Mouse (Mus musculus) MEL (cell line): ENCODE data around the gene Hoxd10.

Source experiments
- BHLHE40 ChIP-seq: IDR thresholded peaks from 2 replicates; pipeline ENCODE4 v1.6.1; 2012; ENCODE audit warnings: low read depth, mild to moderate bottlenecking, inconsistent platforms, low read length, improper control_type of control experiment, borderline replicate concordance
- CTCF ChIP-seq, 3 experiments: IDR thresholded peaks in 2 of 3; conservative IDR thresholded peaks in 1 of 3; 2 replicates each; pipeline ENCODE4 v1.5.1; 2011 to 2012; ENCODE audit warnings: low read length in 3 of 3, low read depth in 2 of 3, mild to moderate bottlenecking in 2 of 3, improper control_type of control experiment in 1 of 3, inconsistent platforms in 1 of 3, mixed read lengths in 1 of 3, moderate library complexity in 1 of 3; ENCODE audit not compliant: control insufficient read depth in 1 of 3, insufficient read depth in 1 of 3, poor library complexity in 1 of 3, severe bottlenecking in 1 of 3
- EP300 ChIP-seq, 2 experiments: IDR thresholded peaks; 2 replicates each; pipeline ENCODE4 v1.6.1; 2011; ENCODE audit warnings: improper control_type of control experiment in 2 of 2, low read length in 2 of 2, low read depth in 1 of 2, mild to moderate bottlenecking in 1 of 2
- JUND ChIP-seq: IDR thresholded peaks from 2 replicates; pipeline ENCODE4 v1.6.1; 2011; ENCODE audit warnings: low read depth, mild to moderate bottlenecking, improper control_type of control experiment, low read length
- MAZ ChIP-seq: IDR thresholded peaks from 2 replicates; pipeline ENCODE4 v1.6.1; 2012; ENCODE audit warnings: low read depth, mild to moderate bottlenecking, inconsistent platforms, low read length, improper control_type of control experiment
- NELFE ChIP-seq: IDR thresholded peaks from 2 replicates; pipeline ENCODE4 v1.6.1; 2011; ENCODE audit warnings: low read depth, low read length, improper control_type of control experiment
- RAD21 ChIP-seq: IDR thresholded peaks from 2 replicates; pipeline ENCODE4 v1.6.1; 2011; ENCODE audit warnings: mild to moderate bottlenecking, low read depth, low read length, improper control_type of control experiment
- TCF12 ChIP-seq: IDR thresholded peaks from 2 replicates; pipeline ENCODE4 v1.6.1; 2014; ENCODE audit warnings: low read depth, mild to moderate bottlenecking, inconsistent platforms, low read length, improper control_type of control experiment, moderate library complexity
- UBTF ChIP-seq: IDR thresholded peaks from 2 replicates; pipeline ENCODE4 v1.6.1; 2012; ENCODE audit warnings: low read depth, mild to moderate bottlenecking, inconsistent platforms, low read length, improper control_type of control experiment, moderate library complexity, borderline replicate concordance; ENCODE audit not compliant: insufficient read depth
- ZMIZ1 ChIP-seq: IDR thresholded peaks from 2 replicates; pipeline ENCODE4 v1.6.1; 2012; ENCODE audit warnings: low read depth, mild to moderate bottlenecking, inconsistent platforms, low read length, improper control_type of control experiment, moderate library complexity

DNA sequence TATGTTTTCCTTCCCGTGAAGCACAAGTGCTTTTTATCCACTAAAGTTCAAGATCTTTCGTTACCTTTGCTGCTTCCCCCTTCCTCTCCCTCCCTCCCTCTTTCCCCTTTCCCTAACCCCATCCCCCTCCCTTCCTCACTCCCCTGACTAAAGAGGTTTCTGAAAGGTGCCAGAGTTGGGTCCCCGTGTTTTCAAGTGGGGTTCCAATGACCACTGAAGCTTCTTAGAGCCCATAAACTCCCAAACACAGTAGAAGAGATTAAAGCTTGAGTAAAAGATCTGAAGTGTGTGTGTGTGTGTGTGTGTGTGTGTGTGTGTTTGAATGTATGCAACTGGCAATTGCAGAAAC is 22.5 kb upstream of the Hoxd10 start:
- TF ChIP-seq BHLHE40 (no peak), UBTF (no peak), ZMIZ1 (no peak), CTCF (IDR thresholded peaks at IDR 0.05 in 2 of 3, conservative IDR thresholded peaks at IDR 0.05 in 1 of 3; ENCODE audit: control insufficient read depth in 1 of 3, insufficient read depth in 1 of 3, low read depth in 2 of 3, low read length in 3 of 3, poor library complexity in 1 of 3, severe bottlenecking in 1 of 3) (no peak), NELFE (no peak), EP300 (IDR thresholded peaks at IDR 0.05; ENCODE audit: low read depth in 1 of 2, low read length in 2 of 2) (no peak), RAD21 (no peak), MAZ (no peak), JUND (no peak), TCF12 (no peak)
